Mouse (Mus musculus) myocyte (in vitro differentiated cells): ENCODE data around the gene Fbxw4.

Experiments used
- CEBPB ChIP-seq: IDR thresholded peaks from 2 replicates; pipeline ENCODE4 v1.6.1; 2011; ENCODE audit warnings: mild to moderate bottlenecking, moderate library complexity; ENCODE audit not compliant: poor library complexity, insufficient read depth, severe bottlenecking
- E2F4 ChIP-seq: IDR thresholded peaks from one replicate; pipeline ENCODE4 v1.6.1; 2011; ENCODE audit warnings: mild to moderate bottlenecking, control low read depth, moderate library complexity; ENCODE audit not compliant: insufficient read depth
- MAX ChIP-seq: IDR thresholded peaks from one replicate; pipeline ENCODE4 v1.6.1; 2011; ENCODE audit warnings: low read depth, mild to moderate bottlenecking, control low read depth
- MYOG ChIP-seq, 3 experiments: IDR thresholded peaks; one replicate each; pipeline ENCODE4 v1.6.1; 2011; ENCODE audit warnings: control low read depth in 2 of 3, low read depth in 2 of 3, mild to moderate bottlenecking in 2 of 3; ENCODE audit not compliant: insufficient read length in 2 of 3, control insufficient read depth in 1 of 3, insufficient read depth in 1 of 3
- POLR2A ChIP-seq: IDR thresholded peaks from one replicate; pipeline ENCODE4 v1.6.1; 2011; ENCODE audit warnings: low read depth, mild to moderate bottlenecking, control low read depth, moderate library complexity; ENCODE audit not compliant: insufficient read length
- POLR2AphosphoS2 ChIP-seq: IDR thresholded peaks from one replicate; pipeline ENCODE4 v1.6.1; 2011; ENCODE audit warnings: low read depth, control low read depth; ENCODE audit not compliant: insufficient read length
- TCF12 ChIP-seq: IDR thresholded peaks from one replicate; pipeline ENCODE4 v1.6.1; 2011; ENCODE audit warnings: mild to moderate bottlenecking, control low read depth; ENCODE audit not compliant: poor library complexity, insufficient read depth, severe bottlenecking
- USF1 ChIP-seq: IDR thresholded peaks from one replicate; pipeline ENCODE4 v1.6.1; 2011; ENCODE audit warnings: low read depth, mild to moderate bottlenecking, control low read depth, moderate library complexity

DNA sequence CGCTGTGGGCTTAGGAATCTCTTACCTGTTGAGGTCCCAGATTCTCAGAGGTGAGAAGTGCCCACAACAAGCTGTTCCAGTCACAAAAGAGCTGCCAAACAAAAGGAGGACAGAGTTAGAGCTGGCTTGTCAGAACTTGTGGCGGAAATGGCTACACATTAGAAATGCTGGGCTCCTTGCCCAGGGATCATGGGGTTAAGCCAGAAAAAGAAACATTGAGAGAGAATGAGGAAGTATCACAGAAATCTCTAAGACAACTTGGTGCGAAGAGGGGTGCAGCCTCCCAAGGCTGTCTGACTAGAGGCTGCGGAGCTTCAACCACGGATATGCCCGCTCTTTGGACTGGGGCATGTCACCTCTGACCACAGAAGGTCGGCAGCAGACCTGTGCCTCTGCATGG, 68.4 kb downstream of the Fbxw4 start:
- TF ChIP-seq MAX (no peak), POLR2A (no peak), USF1 (no peak), E2F4 (no peak), TCF12 (no peak), CEBPB (no peak), MYOG (IDR thresholded peaks at IDR 0.05; ENCODE audit: control insufficient read depth in 1 of 3, insufficient read depth in 1 of 3, insufficient read length in 2 of 3, low read depth in 2 of 3) (no peak), POLR2AphosphoS2 (no peak)
